Mouse (Mus musculus): ENCODE results near the gene Vps26a.
A peak's percentile ranks its signal among the peaks of the same experiment; 100 is the strongest.

Gene Vps26a

GRCm38 (mm10) chr10:62486618-62487415, at the start of gene Vps26a:
Gene Vps26a (minus strand): TSS chr10:62486805.
- peak; percentile 99 to 100 for DNase-seq

- DNase-seq = no peak
Observed at GRCm38 (mm10) chr10:62534509-62534908, 47.9 kb upstream of the Vps26a start.

- no peak for DNase-seq
Observed at GRCm38 (mm10) chr10:62532832-62533231, 46.2 kb upstream of the Vps26a start.

GRCm38 (mm10) chr10:62530183-62530582, 43.6 kb upstream of the Vps26a start:
- DNase-seq = peak; percentile 69 to 78

- DNase-seq = no peak
Observed at GRCm38 (mm10) chr10:62527351-62527750, 40.7 kb upstream of the Vps26a start, which contains the start of gene Srgn. Gene Srgn (minus strand): TSS chr10:62527451.

GRCm38 (mm10) chr10:62522346-62522950, 35.8 kb upstream of the Vps26a start:
- DNase-seq = no peak

GRCm38 (mm10) chr10:62521763-62522162, 35.2 kb upstream of the Vps26a start:
- no peak for DNase-seq

GRCm38 (mm10) chr10:62520911-62521310, 34.3 kb upstream of the Vps26a start:
- DNase-seq = no peak

GRCm38 (mm10) chr10:62517511-62517910, 30.9 kb upstream of the Vps26a start:
- no peak for DNase-seq

GRCm38 (mm10) chr10:62512855-62513254, 26.2 kb upstream of the Vps26a start:
- DNase-seq = no peak

- DNase-seq = no peak
Observed at GRCm38 (mm10) chr10:62511528-62511927, 24.9 kb upstream of the Vps26a start.

- no peak for DNase-seq
Observed at GRCm38 (mm10) chr10:62509032-62509656, 22.5 kb upstream of the Vps26a start.

GRCm38 (mm10) chr10:62508459-62508858, 21.9 kb upstream of the Vps26a start:
- peak; percentile 45 to 47 for DNase-seq

- peak; percentile 50 to 65 for DNase-seq
Observed at GRCm38 (mm10) chr10:62507591-62508308, 21.1 kb upstream of the Vps26a start.

- no peak for DNase-seq
Observed at GRCm38 (mm10) chr10:62507071-62507470, 20.5 kb upstream of the Vps26a start.

GRCm38 (mm10) chr10:62506019-62506556, 19.5 kb upstream of the Vps26a start:
- DNase-seq = no peak

GRCm38 (mm10) chr10:62505224-62505983, 18.8 kb upstream of the Vps26a start:
- no peak for DNase-seq

- DNase-seq = no peak
Observed at GRCm38 (mm10) chr10:62503836-62504628, 17.4 kb upstream of the Vps26a start.

- DNase-seq = no peak
Observed at GRCm38 (mm10) chr10:62503353-62503752, 16.7 kb upstream of the Vps26a start.

- DNase-seq = no peak
Observed at GRCm38 (mm10) chr10:62501951-62502350, 15.3 kb upstream of the Vps26a start.

Measured in kidney, adult 8-10 months (tissue).